Mouse (Mus musculus): ENCODE data around the gene Ninj2. TPM values are rescaled to one million over a fixed set of nuclear protein-coding genes. Genes with fewer than 3 reads are reported as not detected.

Gene Ninj2
- polyA plus RNA-seq, 2 experiments from 2014 or later: 2.3 to 2.9 TPM

- ATAC-seq: no peak
Observed at GRCm38 (mm10) chr6:120145439-120145838, 52.3 kb downstream of the Ninj2 start.

GRCm38 (mm10) chr6:120146676-120147075 is 53.5 kb downstream of the Ninj2 start:
- no peak for ATAC-seq

- ATAC-seq: no peak
Observed at GRCm38 (mm10) chr6:120147411-120147810, 54.3 kb downstream of the Ninj2 start.

- ATAC-seq: no peak
Observed at GRCm38 (mm10) chr6:120148716-120149392, 55.7 kb downstream of the Ninj2 start.

GRCm38 (mm10) chr6:120149458-120150120 is 56.4 kb downstream of the Ninj2 start:
- ATAC-seq: peak; percentile 48

GRCm38 (mm10) chr6:120150206-120150605 is 57.1 kb downstream of the Ninj2 start:
- ATAC-seq: no peak

- no peak for ATAC-seq
Observed at GRCm38 (mm10) chr6:120151616-120152053, 58.5 kb downstream of the Ninj2 start.

GRCm38 (mm10) chr6:120152739-120153696 is 59.9 kb downstream of the Ninj2 start:
- ATAC-seq: no peak

- ATAC-seq: peak; percentile 66
Observed at GRCm38 (mm10) chr6:120154526-120155309, 61.6 kb downstream of the Ninj2 start.

GRCm38 (mm10) chr6:120155510-120155909 is 62.4 kb downstream of the Ninj2 start:
- no peak for ATAC-seq

- ATAC-seq: no peak
Observed at GRCm38 (mm10) chr6:120157479-120157878, 64.3 kb downstream of the Ninj2 start.

GRCm38 (mm10) chr6:120159133-120159901 is 66.2 kb downstream of the Ninj2 start:
- no peak for ATAC-seq

GRCm38 (mm10) chr6:120162928-120163327 is 69.8 kb downstream of the Ninj2 start:
- ATAC-seq: no peak

GRCm38 (mm10) chr6:120164765-120165164 is 71.6 kb downstream of the Ninj2 start:
- ATAC-seq: no peak

GRCm38 (mm10) chr6:120167574-120167973 is 74.4 kb downstream of the Ninj2 start:
- ATAC-seq: no peak

- no peak for ATAC-seq
Observed at GRCm38 (mm10) chr6:120172294-120173017, 79.3 kb downstream of the Ninj2 start.

GRCm38 (mm10) chr6:120174028-120174601 is 81.0 kb downstream of the Ninj2 start:
- ATAC-seq: no peak

- no peak for ATAC-seq
Observed at GRCm38 (mm10) chr6:120174602-120175115, 81.5 kb downstream of the Ninj2 start.

GRCm38 (mm10) chr6:120175650-120176049 is 82.5 kb downstream of the Ninj2 start:
- no peak for ATAC-seq

Measured in activated CD4-positive, CD25-positive, alpha-beta regulatory T cell, adult 4 months (primary cell).